Mouse (Mus musculus) embryonic fibroblast, embryonic 13.5 days (primary cell): Measurements from ENCODE around the gene Lao1. TPM values are rescaled to one million over a fixed set of nuclear protein-coding genes. Genes with fewer than 3 reads are reported as not detected.

Experiments used
- H3K27ac ChIP-seq: 2 replicates; pipeline ENCODE4 v1.5.1; 2012; ENCODE audit warnings: low read length, control low read depth, inconsistent platforms; ENCODE audit not compliant: insufficient read depth
- H3K4me1 ChIP-seq: 2 replicates; pipeline ENCODE4 v1.6.1; 2011; ENCODE audit warnings: low read length; ENCODE audit not compliant: control insufficient read depth, insufficient read depth
- H3K4me3 ChIP-seq: 2 replicates; pipeline ENCODE4 v1.5.1; 2011; ENCODE audit warnings: mild to moderate bottlenecking, control low read depth, low read length; ENCODE audit not compliant: insufficient read depth
- CTCF ChIP-seq: IDR thresholded peaks from 2 replicates; pipeline ENCODE4 v1.5.1; 2011; ENCODE audit warnings: mild to moderate bottlenecking, control low read depth, low read length, moderate library complexity, borderline replicate concordance; ENCODE audit not compliant: insufficient read depth
- POLR2A ChIP-seq: IDR thresholded peaks from 2 replicates; pipeline ENCODE4 v1.6.1; 2011; ENCODE audit warnings: low read depth, mild to moderate bottlenecking, control low read depth, low read length, moderate library complexity
- polyA plus RNA-seq: library from polyadenylated mRNA; stranded (reverse); fragments of >200 nt; gene quantifications from 2 replicates; pipeline ENCODE4 v1.2.4, GENCODE M21; 2011; ENCODE audit warnings: low read depth; ENCODE audit not compliant: missing spikeins, insufficient read length

The Lao1 gene
- polyA plus RNA-seq, 1 experiment = not detected

DNA sequence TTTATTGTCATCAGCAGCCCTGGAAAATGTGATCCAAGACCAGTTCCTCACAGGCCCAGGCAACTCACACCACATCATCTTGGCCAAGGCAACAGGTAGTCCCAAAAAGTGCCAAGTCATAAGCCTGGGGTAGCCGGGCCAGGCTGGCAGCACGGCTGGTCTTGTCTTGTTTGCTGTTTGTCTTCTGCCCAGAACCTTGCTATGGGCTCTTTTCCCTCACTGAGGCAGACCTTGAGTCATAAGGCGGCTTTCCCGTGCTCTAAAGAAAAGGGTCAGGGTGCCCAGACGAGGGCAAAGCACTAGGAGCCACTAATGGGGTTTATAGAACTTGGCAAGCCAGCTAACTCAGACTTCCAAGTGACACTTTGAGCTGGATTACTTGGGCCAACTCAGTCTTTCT lies 51.7 kb downstream of the Lao1 start:
- TF ChIP-seq POLR2A (no peak), CTCF (no peak)
- H3K27ac ChIP-seq = no peak overlapping the region
- no peaks in the 10 kb centered on the region for H3K4me1 ChIP-seq
- no peak overlapping the region for H3K4me3 ChIP-seq

DNA sequence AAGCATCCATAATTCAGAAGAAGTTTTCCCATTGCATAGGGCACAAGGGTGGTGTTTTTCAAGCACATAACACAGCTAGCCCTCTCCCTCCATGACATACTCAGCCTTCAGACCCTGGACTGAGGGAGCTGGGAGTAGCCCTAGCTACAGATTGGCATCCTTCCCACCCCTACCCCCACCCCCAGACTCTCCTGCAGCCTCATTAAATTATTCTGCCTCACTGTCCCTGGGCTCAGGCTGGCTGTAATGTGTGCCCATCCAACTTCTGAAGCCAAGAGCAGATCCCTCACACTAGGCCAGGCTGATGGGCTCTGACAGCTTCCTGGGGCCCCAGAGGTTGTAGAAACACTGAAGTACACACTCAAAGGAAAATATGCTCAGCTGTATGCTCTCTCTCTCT lies 53.6 kb downstream of the Lao1 start:
- no peak overlapping the region for H3K4me3 ChIP-seq
- TF ChIP-seq CTCF = no peak
- TF ChIP-seq POLR2A = no peak
- no peak overlapping the region for H3K27ac ChIP-seq

DNA sequence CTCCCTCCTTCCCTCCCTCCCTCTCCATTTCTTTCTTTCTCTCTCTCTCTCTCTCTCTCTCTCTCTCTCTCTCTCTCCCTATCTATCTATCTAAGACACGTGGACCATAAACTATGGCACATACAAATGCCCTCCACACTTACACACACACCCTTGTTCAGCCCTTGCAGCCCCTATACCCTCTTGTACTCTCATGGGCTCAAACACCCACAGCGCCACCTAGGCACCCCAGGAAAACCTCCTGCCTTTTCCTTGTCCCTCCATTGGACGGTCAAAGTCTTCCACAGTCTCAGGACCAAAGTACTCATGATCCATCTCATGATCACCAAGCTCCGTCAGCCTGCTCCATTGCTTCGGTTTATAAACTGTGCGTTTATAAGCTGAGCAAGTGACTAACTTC lies 54.2 kb downstream of the Lao1 start:
- Histone ChIP-seq H3K4me3 (no peak overlapping the region), H3K27ac (no peak overlapping the region), H3K4me1 (no peaks in the 10 kb centered on the region)
- no peak for TF ChIP-seq POLR2A
- no peak for TF ChIP-seq CTCF

More for the DNA sequence above, 53.6 kb downstream of the Lao1 start:
- no peaks in the 10 kb centered on the region for H3K4me1 ChIP-seq

DNA sequence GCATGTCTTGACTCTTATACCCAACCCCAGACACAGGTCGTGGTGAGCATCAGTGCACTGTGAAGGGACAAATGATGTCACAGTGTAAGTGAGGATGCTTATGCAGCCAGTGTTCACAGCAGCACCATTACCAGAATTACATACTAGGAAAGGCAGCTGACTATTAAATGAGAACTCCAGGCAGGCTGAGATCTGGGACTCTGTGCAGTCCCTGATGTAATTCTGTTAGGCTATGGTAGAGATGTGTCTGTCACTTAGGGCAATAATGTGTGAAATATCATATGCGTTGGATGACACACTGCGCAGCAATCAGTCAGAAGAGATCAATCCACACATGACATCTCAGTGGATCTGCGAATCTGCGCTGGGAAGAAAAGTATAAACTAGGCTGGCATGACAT lies 55.7 kb downstream of the Lao1 start:
- Histone ChIP-seq H3K27ac (no peak overlapping the region), H3K4me3 (no peak overlapping the region), H3K4me1 (no peaks in the 10 kb centered on the region)
- TF ChIP-seq CTCF = no peak
- TF ChIP-seq POLR2A = no peak

Other genes starting within 250 kb of the Lao1 start
- gene Olfr1340, start 241.4 kb upstream of the Lao1 start, polyA plus RNA-seq = not detected in 2 replicates
- gene Olfr1339, start 229.4 kb upstream of the Lao1 start, polyA plus RNA-seq = not detected in 2 replicates
- gene Olfr1338, start 202.8 kb upstream of the Lao1 start, polyA plus RNA-seq = not detected in 2 replicates
- not detected in 2 replicates for gene Olfr1337, start 179.0 kb upstream of the Lao1 start, polyA plus RNA-seq
- not detected in 2 replicates for gene Olfr1335, start 151.6 kb upstream of the Lao1 start, polyA plus RNA-seq
- gene Olfr1333, start 125.3 kb upstream of the Lao1 start, polyA plus RNA-seq = not detected in 2 replicates
- gene Olfr1331, start 96.9 kb upstream of the Lao1 start, polyA plus RNA-seq = not detected in 2 replicates
- gene Olfr1330, start 73.0 kb upstream of the Lao1 start, polyA plus RNA-seq = 0.51 TPM in 1 of 2 replicates, not detected in the other
- gene Olfr1329, start 44.1 kb upstream of the Lao1 start, polyA plus RNA-seq = not detected in 2 replicates
- gene Olfr1328, start 23.0 kb upstream of the Lao1 start, polyA plus RNA-seq = not detected in 2 replicates
- gene Slc2a1, start 147.1 kb downstream of the Lao1 start, polyA plus RNA-seq = 92.4 and 124 TPM in 2 replicates
- 4.9 and 9.0 TPM in 2 replicates for gene Zfp691, start 212.6 kb downstream of the Lao1 start, polyA plus RNA-seq
- 0.33 TPM in 1 of 2 replicates, not detected in the other for gene Ermap, start 228.4 kb downstream of the Lao1 start, polyA plus RNA-seq
- gene Svbp, start 233.7 kb downstream of the Lao1 start, polyA plus RNA-seq = 42.2 and 57.6 TPM in 2 replicates